Mouse (Mus musculus) olfactory bulb, adult 2 months (tissue): ENCODE data around the gene Maml1.

Experiments used
- CTCF ChIP-seq: fragments of 200-500 bp; IDR thresholded peaks from 2 replicates; pipeline ENCODE4 v1.5.1; 2012; ENCODE audit warnings: low read depth, mild to moderate bottlenecking, low read length, moderate library complexity; ENCODE audit not compliant: insufficient read depth
- POLR2A ChIP-seq: fragments of 200-500 bp; IDR thresholded peaks from 2 replicates; pipeline ENCODE4 v1.6.1; 2012; ENCODE audit warnings: mild to moderate bottlenecking, low read depth, low read length, moderate library complexity; ENCODE audit not compliant: insufficient read depth

GRCm38 (mm10) chr11:50231411-50231810, 60.7 kb downstream of the Maml1 start:
- peak; percentile 46; the same call in 1 of the 2 replicates for TF ChIP-seq CTCF
- no peak for TF ChIP-seq POLR2A
